Mouse (Mus musculus): ENCODE results near the gene Tjp1. TPM values are rescaled to one million over a fixed set of nuclear protein-coding genes. Genes with fewer than 3 reads are reported as not detected.

The Tjp1 gene
- total RNA-seq, 1 experiment = 39.3 TPM

GRCm38 (mm10) chr7:65431018-65431695, 96.4 kb downstream of the Tjp1 start:
- Histone ChIP-seq H3K9me3 (ENCODE audit: control insufficient read depth, insufficient read depth, low read depth, low read length) (no peaks in the 10 kb centered on the region), H3K9ac (ENCODE audit: insufficient read depth, low read depth, low read length, poor library complexity, severe bottlenecking) (no peak overlapping the region), H3K27ac (ENCODE audit: insufficient read depth, low read depth, low read length, poor library complexity, severe bottlenecking) (no peak overlapping the region), H3K36me3 (ENCODE audit: control insufficient read depth, insufficient read depth, low read length, poor library complexity, severe bottlenecking) (no peaks in the 10 kb centered on the region), H3K4me3 (ENCODE audit: insufficient read depth in 1 of 2, low read depth in 1 of 2, low read length in 2 of 2, poor library complexity in 1 of 2, severe bottlenecking in 1 of 2) (no peak overlapping the region), H3K4me1 (ENCODE audit: control insufficient read depth in 2 of 2, insufficient read depth in 2 of 2, low read length in 2 of 2, poor library complexity in 1 of 2) (peaks cover 2 to 7% of the 10 kb centered on the region in 2 experiments; a peak in 1 of 4 replicates)
- in situ Hi-C loops (cut with MboI; ENCODE audit: low sequenced_read_pairs in 2 of 2, unreplicated experiment in 2 of 2) = no loop called here
- no peak for TF ChIP-seq ZC3H11A (IDR thresholded peaks at IDR 0.05; ENCODE audit: borderline replicate concordance, low read depth, low read length)
- TF ChIP-seq ZNF384 (IDR thresholded peaks at IDR 0.05; ENCODE audit: low read depth, low read length) = no peak
- no peak for TF ChIP-seq HCFC1 (IDR thresholded peaks at IDR 0.05; ENCODE audit: borderline replicate concordance, insufficient read depth, low read length)
- TF ChIP-seq CHD2 (IDR thresholded peaks at IDR 0.05; ENCODE audit: low read depth, low read length) = no peak
- DNase-seq (ENCODE audit: low read depth, low spot score) = no peak

GRCm38 (mm10) chr7:65430401-65430800, 97.2 kb downstream of the Tjp1 start:
- DNase-seq (ENCODE audit: low read depth, low spot score) = no peak

GRCm38 (mm10) chr7:65424519-65424918, 103.1 kb downstream of the Tjp1 start:
- H3K36me3 ChIP-seq (ENCODE audit: control insufficient read depth, insufficient read depth, low read length, poor library complexity, severe bottlenecking) = no peaks in the 10 kb centered on the region
- in situ Hi-C loops (cut with MboI; ENCODE audit: low sequenced_read_pairs in 2 of 2, unreplicated experiment in 2 of 2) = no loop called here
- peaks cover 1 to 7% of the 10 kb centered on the region in 2 experiments; a peak in 3 of 4 replicates for H3K4me1 ChIP-seq (ENCODE audit: control insufficient read depth in 2 of 2, insufficient read depth in 2 of 2, low read length in 2 of 2, poor library complexity in 1 of 2)
- no peaks in the 10 kb centered on the region for H3K9me3 ChIP-seq (ENCODE audit: control insufficient read depth, insufficient read depth, low read depth, low read length)
- H3K4me3 ChIP-seq (ENCODE audit: insufficient read depth in 1 of 2, low read depth in 1 of 2, low read length in 2 of 2, poor library complexity in 1 of 2, severe bottlenecking in 1 of 2) = no peak overlapping the region
- H3K27ac ChIP-seq (ENCODE audit: insufficient read depth, low read depth, low read length, poor library complexity, severe bottlenecking) = no peak overlapping the region
- no peak overlapping the region for H3K9ac ChIP-seq (ENCODE audit: insufficient read depth, low read depth, low read length, poor library complexity, severe bottlenecking)
- no peak for TF ChIP-seq ZNF384 (IDR thresholded peaks at IDR 0.05; ENCODE audit: low read depth, low read length)
- TF ChIP-seq MAFK (IDR thresholded peaks at IDR 0.05; ENCODE audit: insufficient read depth, low read depth, low read length) = no peak
- no peak for TF ChIP-seq CHD2 (IDR thresholded peaks at IDR 0.05; ENCODE audit: low read depth, low read length)
- TF ChIP-seq HCFC1 (IDR thresholded peaks at IDR 0.05; ENCODE audit: borderline replicate concordance, insufficient read depth, low read length) = no peak
- no peak for TF ChIP-seq ZC3H11A (IDR thresholded peaks at IDR 0.05; ENCODE audit: borderline replicate concordance, low read depth, low read length)
- DNase-seq (ENCODE audit: low read depth, low spot score) = no peak

More at GRCm38 (mm10) chr7:65430401-65430800, 97.2 kb downstream of the Tjp1 start:
- Histone ChIP-seq H3K27ac (ENCODE audit: insufficient read depth, low read depth, low read length, poor library complexity, severe bottlenecking) (no peak overlapping the region), H3K4me1 (ENCODE audit: control insufficient read depth in 2 of 2, insufficient read depth in 2 of 2, low read length in 2 of 2, poor library complexity in 1 of 2) (peaks cover 2 to 7% of the 10 kb centered on the region in 2 experiments; a peak in 1 of 4 replicates), H3K36me3 (ENCODE audit: control insufficient read depth, insufficient read depth, low read length, poor library complexity, severe bottlenecking) (no peaks in the 10 kb centered on the region), H3K4me3 (ENCODE audit: insufficient read depth in 1 of 2, low read depth in 1 of 2, low read length in 2 of 2, poor library complexity in 1 of 2, severe bottlenecking in 1 of 2) (no peak overlapping the region), H3K9ac (ENCODE audit: insufficient read depth, low read depth, low read length, poor library complexity, severe bottlenecking) (no peak overlapping the region), H3K9me3 (ENCODE audit: control insufficient read depth, insufficient read depth, low read depth, low read length) (no peaks in the 10 kb centered on the region)
- in situ Hi-C loops (cut with MboI; ENCODE audit: low sequenced_read_pairs in 2 of 2, unreplicated experiment in 2 of 2) = no loop called here
- TF ChIP-seq CHD2 (IDR thresholded peaks at IDR 0.05; ENCODE audit: low read depth, low read length) (no peak), HCFC1 (IDR thresholded peaks at IDR 0.05; ENCODE audit: borderline replicate concordance, insufficient read depth, low read length) (no peak), ZC3H11A (IDR thresholded peaks at IDR 0.05; ENCODE audit: borderline replicate concordance, low read depth, low read length) (no peak), ZNF384 (IDR thresholded peaks at IDR 0.05; ENCODE audit: low read depth, low read length) (no peak), MAFK (IDR thresholded peaks at IDR 0.05; ENCODE audit: insufficient read depth, low read depth, low read length) (no peak)

- Histone ChIP-seq H3K4me3 (ENCODE audit: insufficient read depth in 1 of 2, low read depth in 1 of 2, low read length in 2 of 2, poor library complexity in 1 of 2, severe bottlenecking in 1 of 2) (no peak overlapping the region), H3K4me1 (ENCODE audit: control insufficient read depth in 2 of 2, insufficient read depth in 2 of 2, low read length in 2 of 2, poor library complexity in 1 of 2) (peaks cover 1 to 12% of the 10 kb centered on the region in 2 experiments; a peak in 3 of 4 replicates), H3K36me3 (ENCODE audit: control insufficient read depth, insufficient read depth, low read length, poor library complexity, severe bottlenecking) (no peaks in the 10 kb centered on the region), H3K9ac (ENCODE audit: insufficient read depth, low read depth, low read length, poor library complexity, severe bottlenecking) (no peak overlapping the region), H3K9me3 (ENCODE audit: control insufficient read depth, insufficient read depth, low read depth, low read length) (no peaks in the 10 kb centered on the region), H3K27ac (ENCODE audit: insufficient read depth, low read depth, low read length, poor library complexity, severe bottlenecking) (no peak overlapping the region)
- in situ Hi-C loops (cut with MboI; ENCODE audit: low sequenced_read_pairs in 2 of 2, unreplicated experiment in 2 of 2) = no loop called here
- no peak for DNase-seq (ENCODE audit: low read depth, low spot score)
- TF ChIP-seq ZNF384 (IDR thresholded peaks at IDR 0.05; ENCODE audit: low read depth, low read length) (no peak), HCFC1 (IDR thresholded peaks at IDR 0.05; ENCODE audit: borderline replicate concordance, insufficient read depth, low read length) (no peak), MAFK (IDR thresholded peaks at IDR 0.05; ENCODE audit: insufficient read depth, low read depth, low read length) (no peak), ZC3H11A (IDR thresholded peaks at IDR 0.05; ENCODE audit: borderline replicate concordance, low read depth, low read length) (no peak), CHD2 (IDR thresholded peaks at IDR 0.05; ENCODE audit: low read depth, low read length) (no peak)
These were observed 105.1 kb downstream of the Tjp1 start for GRCm38 (mm10) chr7:65422456-65422855.

All from ES-E14 (cell line).